Mouse (Mus musculus) urinary bladder, postnatal 25 days (tissue): Measurements from ENCODE around the gene Dhh.

Experiments
- DNase-seq: peaks from one replicate; pipeline ENCODE4 v3.0.0; 2022; ENCODE audit warnings: low spot score

The Dhh gene

DNA sequence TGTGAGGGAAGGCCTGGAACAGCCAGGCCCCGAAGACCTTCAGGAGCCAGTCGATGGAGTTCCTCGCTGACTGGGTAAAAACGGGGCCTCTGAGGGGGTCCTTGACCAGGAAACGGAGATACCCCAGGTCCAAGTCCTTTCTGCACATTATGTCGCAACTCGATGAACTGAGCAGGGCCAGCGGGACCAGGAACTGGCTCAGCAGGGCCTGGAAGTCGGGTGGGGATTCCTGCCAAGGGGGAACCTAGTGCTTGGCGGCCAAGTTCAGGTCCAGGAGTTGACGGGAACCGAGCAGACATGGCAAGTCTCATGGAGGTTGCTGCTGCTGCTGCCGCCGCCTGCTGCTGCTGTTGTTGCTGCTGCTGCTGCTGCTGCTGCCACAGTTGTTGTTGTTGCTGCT is 47.7 kb downstream of the Dhh start:
- no peak for DNase-seq

DNA sequence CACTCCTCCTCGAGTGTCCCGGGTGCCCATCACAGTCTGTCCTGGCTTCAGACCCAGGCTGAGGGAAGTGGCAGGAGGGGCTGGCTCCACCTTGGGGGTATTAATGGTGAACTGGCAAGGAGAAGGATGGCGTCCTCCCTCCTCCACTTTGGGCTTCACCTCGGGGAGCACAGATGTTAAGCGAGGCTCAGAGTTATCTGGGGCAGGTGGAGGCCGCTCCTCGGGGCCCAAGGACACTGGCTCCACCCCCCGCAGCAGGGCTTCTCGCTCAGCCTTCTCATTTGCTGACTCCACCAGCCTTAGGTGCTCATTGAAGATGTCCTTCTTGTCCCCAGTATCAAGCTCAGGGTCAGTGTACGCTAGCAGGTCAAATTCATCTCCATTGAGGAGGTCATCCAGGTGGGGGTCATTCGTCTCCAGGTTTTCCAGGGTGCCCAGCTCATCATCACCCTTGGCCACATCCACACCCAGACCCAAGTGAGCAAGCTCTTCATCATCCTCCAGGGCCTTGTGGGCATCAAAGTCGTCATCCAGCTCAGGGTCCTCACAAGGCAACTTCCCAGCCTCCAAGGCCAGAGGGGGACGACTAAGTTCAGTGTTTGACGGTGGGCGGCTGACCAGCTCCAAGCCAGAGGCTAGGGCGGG is 48.3 kb downstream of the Dhh start:
- DNase-seq: no peak

DNA sequence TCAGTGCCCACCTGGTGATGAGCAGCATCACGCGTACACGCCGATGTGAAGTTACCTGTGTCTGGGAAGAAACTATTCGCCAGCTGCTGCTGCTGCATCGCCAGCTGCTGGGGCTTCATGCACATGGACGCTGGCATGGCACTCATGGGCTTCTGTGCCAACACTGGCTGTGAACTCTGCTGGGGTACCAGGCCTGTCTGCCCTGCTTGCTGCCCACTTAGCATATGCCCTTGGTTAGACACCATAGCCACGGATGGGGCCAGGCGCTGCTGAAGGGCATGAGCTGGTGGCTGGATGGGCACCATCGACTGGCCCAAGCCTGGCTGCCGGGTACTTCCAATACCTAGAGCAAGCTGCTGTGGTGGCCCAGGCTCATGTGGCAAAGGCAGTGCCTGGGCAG is 49.2 kb downstream of the Dhh start:
- DNase-seq: no peak

- DNase-seq: no peak
These were observed 52.2 kb downstream of the Dhh start for GRCm38 (mm10) chr15:98846140-98846539.

GRCm38 (mm10) chr15:98845149-98845548 is 53.2 kb downstream of the Dhh start:
- DNase-seq: no peak

DNA sequence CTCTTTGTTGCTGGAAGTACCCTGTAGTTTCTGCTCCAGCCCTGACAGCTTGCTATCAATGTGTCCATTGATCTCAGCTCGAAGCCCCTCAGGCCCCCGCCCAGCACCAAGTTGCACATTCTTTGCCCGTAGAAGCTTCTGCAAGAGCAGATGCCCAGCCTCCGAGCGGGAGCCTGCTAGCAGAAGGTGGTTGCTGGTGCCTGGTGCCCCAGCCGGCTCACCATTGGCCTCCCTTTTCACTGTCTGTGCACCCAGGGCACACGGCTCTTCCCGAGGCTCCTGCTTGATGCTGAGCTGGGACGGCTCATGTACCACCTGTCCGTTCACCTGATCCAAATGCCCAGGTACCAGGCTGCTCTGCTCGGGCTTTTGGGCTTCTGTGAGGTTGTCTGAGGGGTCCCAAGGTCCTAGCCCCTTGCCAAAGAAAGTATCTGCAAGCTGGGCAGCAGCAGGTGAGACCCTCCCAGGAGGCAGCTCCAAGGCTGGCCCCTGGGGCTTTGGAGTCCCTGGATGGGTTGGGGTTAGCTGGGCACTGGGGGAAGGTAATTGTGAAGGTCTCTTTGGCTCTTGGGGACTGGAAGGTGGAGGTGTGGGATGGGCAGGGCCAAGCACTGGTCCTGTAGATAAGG is 54.6 kb downstream of the Dhh start:
- no peak for DNase-seq
